Mouse (Mus musculus) MEL (cell line): Measurements from ENCODE around the gene Zfp398. TPM values are rescaled to one million over a fixed set of nuclear protein-coding genes. Genes with fewer than 3 reads are reported as not detected.

Source experiments
- DNase-seq: peaks from one replicate; pipeline ENCODE4 v3.0.0; 2011; ENCODE audit warnings: low read depth, low spot score
- H3K27ac ChIP-seq: 2 replicates; pipeline ENCODE4 v1.5.1; 2012; ENCODE audit warnings: low read depth, mild to moderate bottlenecking, control low read depth, low read length, moderate library complexity; ENCODE audit not compliant: control insufficient read depth
- H3K27me3 ChIP-seq, 2 experiments: fragments of 150-350 bp in 1 of 2; sonication (generic) in 1 of 2; 2 replicates each; pipeline ENCODE4 v1.6.1; 2012; ENCODE audit warnings: low read length in 2 of 2, mild to moderate bottlenecking in 2 of 2, improper control_type of control experiment in 1 of 2, moderate library complexity in 1 of 2; ENCODE audit not compliant: insufficient read depth in 2 of 2, control insufficient read depth in 1 of 2
- H3K36me3 ChIP-seq, 2 experiments: 2 replicates each; pipeline ENCODE4 v1.6.1; 2012 to 2014; ENCODE audit warnings: low read length in 2 of 2, improper control_type of control experiment in 1 of 2, inconsistent platforms in 1 of 2, mild to moderate bottlenecking in 1 of 2; ENCODE audit not compliant: insufficient read depth in 2 of 2, control insufficient read depth in 1 of 2
- H3K4me1 ChIP-seq, 2 experiments: fragments of 150-350 bp in 1 of 2; sonication (generic) in 1 of 2; 2 replicates each; pipeline ENCODE4 v1.6.1; 2012; ENCODE audit warnings: low read length in 2 of 2, improper control_type of control experiment in 1 of 2, mild to moderate bottlenecking in 1 of 2; ENCODE audit not compliant: insufficient read depth in 2 of 2, control insufficient read depth in 1 of 2
- H3K4me3 ChIP-seq, 2 experiments: fragments of 150-350 bp in 1 of 2; sonication (generic) in 1 of 2; 2 replicates each; pipeline ENCODE4 v1.5.1; 2012; ENCODE audit warnings: low read depth in 2 of 2, low read length in 2 of 2, mild to moderate bottlenecking in 2 of 2, moderate library complexity in 2 of 2, control low read depth in 1 of 2, improper control_type of control experiment in 1 of 2; ENCODE audit not compliant: control insufficient read depth in 1 of 2, insufficient read depth in 1 of 2
- H3K79me2 ChIP-seq: 2 replicates; pipeline ENCODE4 v1.6.1; 2012; ENCODE audit warnings: mild to moderate bottlenecking, low read length, moderate library complexity; ENCODE audit not compliant: control insufficient read depth, poor library complexity, insufficient read depth
- H3K9ac ChIP-seq: 2 replicates; pipeline ENCODE4 v1.6.1; 2012; ENCODE audit warnings: low read depth, mild to moderate bottlenecking, control low read depth, low read length, moderate library complexity; ENCODE audit not compliant: control insufficient read depth, poor library complexity, severe bottlenecking
- H3K9me3 ChIP-seq: fragments of 150-350 bp; sonication (generic); replicated peaks from 2 replicates; pipeline ENCODE4 v1.6.1; 2012; ENCODE audit warnings: mild to moderate bottlenecking, low read length, improper control_type of control experiment, moderate library complexity; ENCODE audit not compliant: insufficient read depth
- ETS1 ChIP-seq: IDR thresholded peaks from 2 replicates; pipeline ENCODE4 v1.6.1; 2012; ENCODE audit warnings: low read depth, mild to moderate bottlenecking, inconsistent platforms, low read length, improper control_type of control experiment, moderate library complexity
- GABPA ChIP-seq: IDR thresholded peaks from 2 replicates; pipeline ENCODE4 v1.6.1; 2012; ENCODE audit warnings: low read depth, mild to moderate bottlenecking, inconsistent platforms, low read length, improper control_type of control experiment, moderate library complexity
- HCFC1 ChIP-seq: IDR thresholded peaks from 2 replicates; pipeline ENCODE4 v1.6.1; 2012; ENCODE audit warnings: low read depth, mild to moderate bottlenecking, inconsistent platforms, low read length, improper control_type of control experiment, moderate library complexity
- JUND ChIP-seq: IDR thresholded peaks from 2 replicates; pipeline ENCODE4 v1.6.1; 2011; ENCODE audit warnings: low read depth, mild to moderate bottlenecking, improper control_type of control experiment, low read length
- MAFK ChIP-seq: IDR thresholded peaks from 2 replicates; pipeline ENCODE4 v1.6.1; 2011; ENCODE audit warnings: low read depth, mild to moderate bottlenecking, low read length, improper control_type of control experiment, borderline replicate concordance
- NELFE ChIP-seq: IDR thresholded peaks from 2 replicates; pipeline ENCODE4 v1.6.1; 2011; ENCODE audit warnings: low read depth, low read length, improper control_type of control experiment
- POLR2AphosphoS2 ChIP-seq: IDR thresholded peaks from 2 replicates; pipeline ENCODE4 v1.6.1; 2011; ENCODE audit warnings: low read length, improper control_type of control experiment
- SIN3A ChIP-seq: IDR thresholded peaks from 2 replicates; pipeline ENCODE4 v1.6.1; 2012; ENCODE audit warnings: low read length, improper control_type of control experiment, inconsistent platforms
- TBP ChIP-seq: IDR thresholded peaks from 2 replicates; pipeline ENCODE4 v1.8.0; 2011; ENCODE audit warnings: low read depth, low read length, improper control_type of control experiment
- UBTF ChIP-seq: IDR thresholded peaks from 2 replicates; pipeline ENCODE4 v1.6.1; 2012; ENCODE audit warnings: low read depth, mild to moderate bottlenecking, inconsistent platforms, low read length, improper control_type of control experiment, moderate library complexity, borderline replicate concordance; ENCODE audit not compliant: insufficient read depth
- ZC3H11A ChIP-seq: IDR thresholded peaks from 2 replicates; pipeline ENCODE4 v1.6.1; 2012; ENCODE audit warnings: low read depth, mild to moderate bottlenecking, inconsistent platforms, low read length, improper control_type of control experiment
- polyA plus RNA-seq, 2 experiments: library from polyadenylated mRNA; stranded (reverse) in 1 of 2; unstranded in 1 of 2; fragments of >175 nt in 1 of 2; fragments of >200 nt in 1 of 2; gene quantifications; 2 replicates each; pipeline versions ENCODE4 v1.2.1 to v1.2.4; 2012; ENCODE audit warnings: low replicate concordance in 2 of 2, low read depth in 1 of 2; ENCODE audit not compliant: insufficient read length in 2 of 2, insufficient read depth in 1 of 2, missing spikeins in 1 of 2
- total RNA-seq: library from RNA; depleted of rRNA; stranded (reverse); fragments of 300-350 nt; gene quantifications from 2 replicates; pipeline ENCODE4 v1.2.3, GENCODE M21; 2012

Zfp398 gene
- total and polyA plus RNA-seq, 3 experiments, result 4.7 to 9.5 TPM; not detected in 1

DNA sequence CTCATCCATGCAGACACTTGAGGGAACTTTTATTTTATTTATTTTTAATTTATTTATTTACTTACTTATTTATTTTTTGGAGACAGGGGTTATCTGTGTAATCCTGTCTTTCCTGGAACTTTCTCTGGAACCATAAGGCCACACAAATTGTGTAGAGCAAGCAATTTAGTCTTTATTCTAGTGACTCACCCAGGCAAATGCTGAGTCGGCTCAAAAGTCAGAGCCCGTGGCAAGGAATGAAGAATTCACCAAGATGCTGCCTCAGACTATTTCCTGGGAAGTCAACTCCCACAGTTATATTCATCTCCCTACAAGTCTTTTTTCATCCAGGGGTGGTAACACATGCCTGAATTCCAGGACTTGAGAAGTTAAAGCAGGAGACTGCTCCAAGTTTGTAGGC lies 29.9 kb upstream of the Zfp398 start:
- peaks cover 0 to 3% of the 10 kb centered on the region in 2 experiments; a peak in 1 of 4 replicates for H3K4me1 ChIP-seq
- no peaks in the 10 kb centered on the region for H3K9me3 ChIP-seq
- no peak for DNase-seq
- H3K27ac ChIP-seq, result no peak overlapping the region
- no peaks in the 10 kb centered on the region for H3K27me3 ChIP-seq
- no peak overlapping the region for H3K9ac ChIP-seq
- peaks cover 22% of the 10 kb centered on the region for H3K79me2 ChIP-seq
- TF ChIP-seq UBTF (no peak), MAFK (peak; percentile 61; the same call in 1 of the 2 replicates)
- H3K36me3 ChIP-seq, result peaks cover 0 to 28% of the 10 kb centered on the region in 2 experiments; a peak in 3 of 4 replicates
- H3K4me3 ChIP-seq, result no peak overlapping the region

DNA sequence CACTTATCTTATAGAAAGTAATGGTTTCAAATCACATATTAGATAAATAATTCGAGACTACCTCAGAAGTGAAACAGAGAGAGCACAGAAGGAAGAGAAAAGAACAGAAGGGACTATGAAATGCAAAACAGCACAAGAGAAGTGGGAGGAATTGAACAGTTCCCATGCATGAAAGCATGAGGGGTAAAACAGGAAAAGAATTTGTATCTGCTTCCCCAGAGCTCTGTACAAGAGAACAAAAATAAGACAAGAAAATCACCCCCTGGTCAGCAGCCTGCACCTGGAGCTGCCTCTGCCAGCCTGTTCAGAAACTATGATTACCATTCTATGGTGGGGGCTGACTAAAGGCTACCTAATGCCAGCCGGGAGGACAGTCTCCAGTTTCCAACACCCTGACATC lies 28.0 kb upstream of the Zfp398 start:
- Histone ChIP-seq H3K4me1 (peaks cover 0 to 12% of the 10 kb centered on the region in 2 experiments; a peak in 3 of 4 replicates), H3K27ac (no peak overlapping the region), H3K36me3 (peaks cover 13 to 28% of the 10 kb centered on the region in 2 experiments), H3K27me3 (no peaks in the 10 kb centered on the region), H3K79me2 (peaks cover 37% of the 10 kb centered on the region), H3K9ac (no peak overlapping the region), H3K9me3 (no peaks in the 10 kb centered on the region), H3K4me3 (no peak overlapping the region)
- DNase-seq, result no peak
- TF ChIP-seq MAFK (no peak), JUND (no peak), HCFC1 (no peak), ETS1 (no peak), SIN3A (no peak), NELFE (no peak), POLR2AphosphoS2 (no peak), GABPA (no peak)

DNA sequence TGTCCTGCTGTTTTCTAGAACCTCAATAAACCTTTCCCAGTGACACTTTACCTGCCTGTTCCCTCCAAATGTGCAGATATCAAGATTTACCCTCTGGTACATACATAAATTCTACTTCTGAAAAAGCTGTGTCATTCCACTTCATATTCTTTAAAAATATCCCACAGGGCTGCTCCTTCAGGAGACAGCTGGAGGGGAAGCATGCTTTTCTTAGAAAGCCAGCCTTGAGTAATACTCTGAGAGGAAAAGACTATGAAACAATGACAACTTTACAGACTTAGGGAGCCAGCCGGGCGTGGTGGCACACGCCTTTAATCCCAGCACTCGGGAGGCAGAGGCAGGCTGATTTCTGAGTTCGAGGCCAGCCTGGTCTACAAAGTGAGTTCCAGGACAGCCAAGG lies 26.9 kb upstream of the Zfp398 start:
- no peaks in the 10 kb centered on the region for H3K27me3 ChIP-seq
- H3K4me1 ChIP-seq, result peaks cover 0 to 12% of the 10 kb centered on the region in 2 experiments; a peak in 3 of 4 replicates
- H3K9ac ChIP-seq, result no peak overlapping the region
- H3K27ac ChIP-seq, result no peak overlapping the region
- H3K36me3 ChIP-seq, result peaks cover 13 to 20% of the 10 kb centered on the region in 2 experiments
- DNase-seq, result no peak
- peaks cover 43% of the 10 kb centered on the region for H3K79me2 ChIP-seq
- peak; percentile 61; the same call in 1 of the 2 replicates for TF ChIP-seq TBP
- no peak for TF ChIP-seq ZC3H11A
- H3K9me3 ChIP-seq, result no peaks in the 10 kb centered on the region
- H3K4me3 ChIP-seq, result no peak overlapping the region
